Comparison of ENCODE assay signal across 10 mouse cellular contexts in genomic region chr15:83010990-83011664, GRCm38 (mm10). TPM values are rescaled to one million over a fixed set of nuclear protein-coding genes. Genes with fewer than 3 reads are reported as not detected.
DNase-seq lines count a peak whose midpoint lies in the region; ATAC-seq lines count a peak whose summit lies in the region.
"Had no signal": no experiment of that assay in that cellular context is flagged by ENCODE, and none has a peak within 500 bp of the region (broad histone marks: within the 10 kb centered on the region; RNA-seq: fewer than 3 reads in every experiment).

No protein-coding gene starts in this region.

- intact Hi-C loops in heart, postnatal 14 days (cut with DNase I): no loop called here
- intact Hi-C loops in gastrocnemius, postnatal 14 days (cut with DNase I; ENCODE audit: low total_unique reads): no loop called here

- peaks cover 43% of the 10 kb centered on the region for H3K4me1 ChIP-seq in forebrain, embryonic 10.5 days
- H3K4me1 ChIP-seq in neural tube, embryonic 15.5 days: peaks cover 21% of the 10 kb centered on the region

- H3K27me3 ChIP-seq in forebrain, embryonic 10.5 days (ENCODE audit: poor library complexity, severe bottlenecking): peaks cover 98% of the 10 kb centered on the region
- peaks cover 25% of the 10 kb centered on the region for H3K27me3 ChIP-seq in neural tube, embryonic 15.5 days (replicated peaks)
- H3K27me3 ChIP-seq: CH12.LX had no signal

- ATAC-seq in neural tube, embryonic 15.5 days (ENCODE audit: low FRiP score): peak; percentile 78

- H3K4me3 ChIP-seq in forebrain, embryonic 10.5 days: peak overlapping the region; percentile 15; the same call in 1 of the 2 replicates
- H3K4me3 ChIP-seq in neural tube, embryonic 15.5 days (replicated peaks): no peak overlapping the region
- H3K4me3 ChIP-seq: erythroblast, embryonic 14.5 days had no signal

- 0 out of 2 replicates have a peak overlapping the region, but pooled peaks have one; percentile 21 for H3K27ac ChIP-seq in forebrain, embryonic 10.5 days
- H3K27ac ChIP-seq in neural tube, embryonic 15.5 days (replicated peaks): peak overlapping the region; percentile 10; the same call in 1 of the 2 replicates

- H3K36me3 ChIP-seq in forebrain, embryonic 10.5 days (replicated peaks): no peaks in the 10 kb centered on the region
- H3K36me3 ChIP-seq in neural tube, embryonic 15.5 days: no peaks in the 10 kb centered on the region

- H3K9ac ChIP-seq in neural tube, embryonic 15.5 days (replicated peaks): no peak overlapping the region

- no peaks in the 10 kb centered on the region for H3K9me3 ChIP-seq in forebrain, embryonic 10.5 days
- no peaks in the 10 kb centered on the region for H3K9me3 ChIP-seq in neural tube, embryonic 15.5 days (replicated peaks)

- peak; percentile 65 for DNase-seq in embryo, embryonic 10 days (ENCODE audit: low spot score)
- no peak for DNase-seq in embryo, embryonic 9.5 days (ENCODE audit: extremely low spot score)
- DNase-seq in forebrain, embryonic 10.5 days (ENCODE audit: extremely low spot score, low spot score): peak; percentile 71
- peak; percentile 48 to 61 for DNase-seq in heart, postnatal 14 days
- peak; percentile 77 to 88 for DNase-seq in left cerebral cortex, adult 18-20 months (ENCODE audit: low spot score in 2 of 2)
- DNase-seq in urinary bladder, postnatal 36 days (ENCODE audit: low spot score in 2 of 2): no peak
- no peak for DNase-seq in gastrocnemius, postnatal 14 days

- peak overlapping the region; percentile 0 for H3K4me2 ChIP-seq in neural tube, embryonic 15.5 days

- WGBS in forebrain, embryonic 10.5 days: 6% methylated on average over 15 of the region's 15 CpGs
- WGBS in neural tube, embryonic 15.5 days: 22% methylated on average over 15 of the region's 15 CpGs

RNA-seq across cellular contexts. Expression of gene Nfam1, which starts 22.0 kb away (rescaled TPM):
- 1.6 and 2.3 TPM in 2 replicates for polyA plus RNA-seq in forebrain, embryonic 10.5 days (2016; fragmentation: Nextera tagmentation; extraction: Ambion mirVana)
- 1 to 10 TPM; 2.2 to 2.4 TPM for total RNA-seq in heart, postnatal 14 days (2021)
- 1 to 10 TPM; 2.4 to 2.6 TPM for total RNA-seq in left cerebral cortex, adult 18-20 months (2021)
- 1.7 and 2.5 TPM in 2 replicates for polyA plus RNA-seq in neural tube, embryonic 15.5 days (2015; fragmentation: Nextera tagmentation; extraction: Ambion mirVana)
- total RNA-seq in gastrocnemius, postnatal 14 days (2021): 1 to 10 TPM; 1.0 to 1.4 TPM

RNA-seq across cellular contexts. Expression of gene Tcf20, which starts 23.5 kb away (rescaled TPM):
- polyA plus RNA-seq in forebrain, embryonic 10.5 days (2016; fragmentation: Nextera tagmentation; extraction: Ambion mirVana): 6.5 and 7.1 TPM in 2 replicates
- 10 to 100 TPM; 49.9 to 59.1 TPM for total RNA-seq in heart, postnatal 14 days (2021)
- total RNA-seq in left cerebral cortex, adult 18-20 months (2021): 100 to 1,000 TPM; 233 to 245 TPM
- polyA plus RNA-seq in neural tube, embryonic 15.5 days (2015; fragmentation: Nextera tagmentation; extraction: Ambion mirVana): 11.2 and 11.5 TPM in 2 replicates
- total RNA-seq in gastrocnemius, postnatal 14 days (2021): 10 to 100 TPM; 21.9 to 26.0 TPM

Comparison
In these comparisons a context has a peak if more than half of its experiments do, and no peak if none do; other contexts are left out.
1. DNase-seq: peak in embryo, embryonic 10 days (single experiment), forebrain, embryonic 10.5 days (single experiment), heart, postnatal 14 days (2 of 2) and left cerebral cortex, adult 18-20 months (2 of 2); none in embryo, embryonic 9.5 days (single experiment), urinary bladder, postnatal 36 days (0 of 2) and gastrocnemius, postnatal 14 days (single experiment).